Mouse (Mus musculus) cerebral cortex, adult 2 months (tissue): ENCODE measurements around the gene Mpp4.

Experiments used
- WGBS: fragments of 180-500 bp; shearing (Covaris S2); methylation state at CpG from one replicate; pipeline ENCODE4 v1.1.7; 2018; 5-methylcytosine and 5-hydroxymethylcytosine counted together

Mpp4 gene

GRCm38 (mm10) chr1:59167654-59168425 lies 4.7 kb upstream of the Mpp4 start:
- WGBS = 84% methylated on average over 4 of the region's 4 CpGs

DNA sequence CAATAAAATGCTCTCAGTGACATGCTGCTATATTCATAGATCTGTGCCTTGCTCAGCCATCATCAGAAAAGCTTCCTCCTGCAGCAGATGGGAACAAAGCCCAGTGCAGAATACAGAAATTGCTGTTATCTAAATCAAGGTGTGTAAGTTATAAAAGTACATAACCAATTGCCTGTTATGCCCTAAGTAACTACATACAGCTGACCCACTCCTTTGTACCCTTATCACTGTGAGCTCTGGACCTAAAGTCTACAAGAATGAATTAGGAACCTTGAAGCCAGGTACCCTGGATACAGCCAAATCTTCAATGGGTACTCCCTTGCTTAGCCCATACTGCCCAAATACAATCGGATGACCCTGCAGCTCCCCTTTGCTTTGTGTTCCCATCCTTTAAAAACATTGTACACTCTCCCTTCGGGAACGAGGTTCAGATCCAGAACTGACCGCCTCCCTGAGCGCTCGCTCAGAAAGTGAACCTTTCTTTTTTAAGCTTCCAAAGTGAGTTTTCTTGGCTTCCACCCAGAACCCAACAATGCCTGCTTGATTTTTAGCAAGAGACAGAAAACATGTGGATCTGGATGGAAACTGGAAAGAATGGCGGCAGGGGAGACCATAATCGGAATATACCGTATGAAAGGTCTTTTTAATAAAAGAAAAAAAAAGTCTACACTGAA lies 3.2 kb upstream of the Mpp4 start:
- 77% methylated on average over 9 of the region's 9 CpGs for WGBS

- 46% methylated on average over 5 of the region's 5 CpGs for WGBS
These were observed 729 bp upstream of the Mpp4 start for GRCm38 (mm10) chr1:59163918-59164317.

GRCm38 (mm10) chr1:59162309-59163024 lies 722 bp downstream of the Mpp4 start:
- WGBS = 56% methylated on average over 8 of the region's 8 CpGs

- 92% methylated on average over 6 of the region's 6 CpGs for WGBS
These were observed 1.8 kb downstream of the Mpp4 start for GRCm38 (mm10) chr1:59161396-59161795.

DNA sequence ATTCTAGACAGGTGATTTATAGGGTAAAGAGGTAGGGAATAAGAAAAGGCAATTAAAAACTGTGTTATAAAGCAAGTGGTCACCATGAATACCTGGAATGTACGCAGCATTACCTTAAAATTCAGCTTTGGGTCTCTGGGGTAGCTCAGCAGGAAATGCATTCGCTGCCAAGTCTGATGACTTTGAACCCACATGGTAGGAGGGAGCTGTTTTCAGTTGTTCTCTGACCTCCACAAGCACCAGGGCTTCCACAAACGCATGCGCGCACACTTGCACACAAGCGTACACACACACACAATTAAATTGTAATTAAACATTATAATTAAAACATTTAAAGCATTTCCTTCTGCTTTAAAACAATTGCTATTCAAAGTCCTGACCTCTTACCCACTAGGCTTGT lies 2.3 kb downstream of the Mpp4 start:
- 79% methylated on average over 6 of the region's 6 CpGs for WGBS

- 94% methylated on average over 3 of the region's 3 CpGs for WGBS
These were observed 4.1 kb downstream of the Mpp4 start for GRCm38 (mm10) chr1:59159136-59159535.

DNA sequence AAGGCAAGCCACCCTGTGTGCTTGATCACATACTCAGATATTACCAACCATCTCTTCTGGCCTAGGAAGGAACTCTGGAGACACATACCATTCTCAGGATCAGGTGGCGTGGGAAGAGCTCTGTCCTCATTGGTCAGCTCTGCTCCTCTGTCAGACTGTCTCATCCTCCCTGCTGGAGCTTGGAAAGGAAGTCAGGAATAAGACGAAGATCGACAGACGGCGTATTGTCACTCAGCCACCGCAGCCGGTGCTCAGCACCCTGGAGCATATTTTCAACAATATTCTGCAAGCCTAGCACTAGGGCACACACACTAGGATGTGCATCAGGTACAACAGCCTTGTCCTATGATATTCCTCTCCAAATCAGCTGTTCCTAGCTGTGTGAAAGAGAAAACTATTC lies 4.7 kb downstream of the Mpp4 start:
- WGBS = 86% methylated on average over 7 of the region's 7 CpGs

- 90% methylated on average over 4 of the region's 4 CpGs for WGBS
These were observed 5.3 kb downstream of the Mpp4 start for GRCm38 (mm10) chr1:59157846-59158245.

- WGBS = 70% methylated on average over 4 of the region's 4 CpGs
These were observed 10.8 kb downstream of the Mpp4 start for GRCm38 (mm10) chr1:59152346-59152745.

- WGBS = 84% methylated on average over 5 of the region's 5 CpGs
These were observed 12.6 kb downstream of the Mpp4 start for GRCm38 (mm10) chr1:59150542-59150941.

GRCm38 (mm10) chr1:59144543-59144942 lies 18.6 kb downstream of the Mpp4 start:
- WGBS = 80% methylated on average over 10 of the region's 10 CpGs

DNA sequence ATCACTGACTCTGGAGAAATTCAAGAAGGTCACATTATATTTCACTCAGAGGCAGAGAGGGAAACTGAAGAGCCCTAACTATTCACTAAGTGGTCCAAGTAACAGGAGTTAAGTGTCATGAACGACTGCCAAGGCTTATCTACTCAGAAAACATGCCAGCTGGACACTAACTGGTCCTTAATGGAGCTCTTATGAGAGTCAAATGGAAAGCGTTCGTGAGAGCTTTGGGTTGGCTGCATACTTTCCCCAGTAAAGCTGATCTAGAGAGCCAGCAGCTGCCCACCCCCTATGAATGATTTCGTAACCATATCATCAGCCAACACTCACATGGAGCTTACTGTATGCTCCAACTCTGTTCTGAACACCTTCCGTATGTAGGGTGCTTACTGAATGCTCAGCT lies 28.8 kb downstream of the Mpp4 start:
- WGBS = 70% methylated on average over 5 of the region's 5 CpGs

DNA sequence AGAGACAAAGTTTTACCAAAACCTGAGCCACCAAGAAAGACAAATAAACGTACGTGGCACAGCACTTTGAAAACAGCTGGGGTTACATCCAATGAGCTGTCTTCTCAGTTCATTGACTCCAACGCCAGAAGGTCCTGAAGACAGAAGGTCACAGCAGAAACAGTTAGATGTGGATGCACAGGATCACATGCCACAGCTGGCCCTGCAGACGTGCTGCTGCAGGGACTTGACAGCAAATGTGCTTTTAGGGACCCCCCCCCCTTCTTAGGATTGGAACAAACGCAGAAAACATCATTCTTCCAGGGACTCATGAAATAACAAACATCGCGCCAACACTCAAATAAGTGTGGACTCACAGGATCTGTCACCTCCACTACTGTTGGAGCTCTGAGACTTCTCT lies 34.3 kb downstream of the Mpp4 start:
- WGBS = 85% methylated on average over 7 of the region's 7 CpGs

GRCm38 (mm10) chr1:59125558-59125957 lies 37.6 kb downstream of the Mpp4 start:
- WGBS = 78% methylated on average over 5 of the region's 5 CpGs

DNA sequence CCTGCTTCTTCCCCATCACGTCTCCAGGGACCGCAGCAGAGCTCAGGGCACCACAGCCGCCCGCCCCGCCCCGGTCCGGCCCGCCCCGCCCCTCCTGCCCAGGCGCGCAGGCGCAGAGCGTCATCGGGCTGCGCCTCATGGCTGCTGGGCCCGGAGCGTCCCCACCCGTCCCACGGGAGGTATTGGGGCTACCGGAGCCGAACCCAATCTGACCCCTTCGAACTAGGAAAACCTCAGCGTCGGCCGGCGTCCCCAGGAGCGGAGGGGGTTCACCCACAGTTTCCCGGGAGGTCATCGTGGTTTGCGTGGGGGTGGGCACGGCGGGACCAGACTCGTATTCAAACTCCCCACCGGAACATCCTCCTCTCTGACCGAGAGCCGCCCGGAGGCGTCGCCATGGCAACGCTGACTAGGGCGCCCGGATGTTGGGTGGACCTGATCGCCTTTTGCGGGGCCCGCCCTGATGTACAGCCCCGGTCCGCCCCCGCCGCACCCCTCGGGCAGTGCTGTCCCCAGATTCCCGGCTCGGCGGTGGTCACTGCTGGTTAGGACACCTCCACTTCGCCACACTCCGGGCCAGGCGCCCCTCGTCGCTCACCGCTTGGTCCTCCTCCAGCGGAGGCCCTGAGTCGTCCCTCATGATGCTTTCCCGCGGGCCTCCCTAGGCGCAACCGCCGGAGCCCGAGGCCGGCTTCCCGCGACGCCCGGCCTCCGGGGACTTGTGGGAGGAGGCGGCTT lies 43.3 kb downstream of the Mpp4 start, which contains the start of gene Tmem237:
TSS of gene Tmem237 (minus strand) at position 689 of the 738 bp plus-strand sequence.
- WGBS = under 1% methylated on average over 74 of the region's 74 CpGs

GRCm38 (mm10) chr1:59110524-59110923 lies 52.7 kb downstream of the Mpp4 start:
- WGBS = 75% methylated on average over 8 of the region's 8 CpGs

GRCm38 (mm10) chr1:59102071-59102470 lies 61.1 kb downstream of the Mpp4 start:
- 88% methylated on average over 6 of the region's 6 CpGs for WGBS

- WGBS = 64% methylated on average over 5 of the region's 5 CpGs
These were observed 62.2 kb downstream of the Mpp4 start for GRCm38 (mm10) chr1:59101020-59101419.

DNA sequence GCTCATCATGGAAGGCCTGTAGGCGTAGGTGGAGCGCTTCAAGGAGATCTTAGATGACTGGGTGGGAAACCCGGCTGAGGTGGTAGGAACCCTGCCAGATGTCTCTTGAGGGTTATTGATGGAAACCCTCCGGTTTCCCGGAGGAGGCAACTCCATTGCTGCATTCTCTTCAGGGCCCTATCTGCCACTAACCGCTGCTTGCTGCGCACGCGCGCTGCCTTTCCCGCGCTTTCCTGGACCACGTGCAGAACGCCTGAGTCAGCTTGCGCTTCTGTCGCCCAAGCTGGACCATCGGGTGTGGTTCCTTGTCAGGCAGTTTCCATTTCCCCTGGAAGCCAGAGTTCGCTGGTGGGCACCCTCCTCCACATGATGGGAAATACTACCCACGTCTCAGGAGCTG lies 68.5 kb downstream of the Mpp4 start, which contains the start of gene C2cd6:
TSS of gene C2cd6 (minus strand) at position 196 of the 400 bp plus-strand sequence.
- 95% methylated on average over 19 of the region's 19 CpGs for WGBS
